11 mouse cellular contexts compared by ENCODE assay signal in genomic region chrX:93654218-93655002, GRCm38 (mm10). TPM values are rescaled to one million over a fixed set of nuclear protein-coding genes. Genes with fewer than 3 reads are reported as not detected.
A peak's percentile ranks its signal among the peaks of the same experiment; 100 is the strongest.
DNase-seq lines count a peak whose midpoint lies in the region; ATAC-seq and TF ChIP-seq lines count a peak whose summit lies in the region.
"Had no signal": no experiment of that assay in that cellular context is flagged by ENCODE, and none has a peak within 500 bp of the region (broad histone marks: within the 10 kb centered on the region; RNA-seq: fewer than 3 reads in every experiment).

TSS of gene Pcyt1b (plus strand) at chrX:93654863.

- no peak for TF ChIP-seq POLR2A in cortical plate, adult 2 months (IDR thresholded peaks at IDR 0.05; ENCODE audit: extremely low read depth, insufficient read depth, low read length)

- H3K4me1 ChIP-seq in embryonic facial prominence, embryonic 11.5 days (ENCODE audit: control insufficient read depth, insufficient read depth, low read length): no peaks in the 10 kb centered on the region
- H3K4me1 ChIP-seq in embryonic facial prominence, embryonic 10.5 days: no peaks in the 10 kb centered on the region
- H3K4me1 ChIP-seq in cortical plate, adult 2 months (ENCODE audit: control insufficient read depth, insufficient read depth, low read length): no peaks in the 10 kb centered on the region
- no peaks in the 10 kb centered on the region for H3K4me1 ChIP-seq in hindbrain, embryonic 15.5 days (replicated peaks)

- no peak for ATAC-seq in embryonic facial prominence, embryonic 11.5 days (replicated peaks; ENCODE audit: insufficient number of reproducible peaks, low FRiP score, low TSS enrichment, low read depth)
- ATAC-seq in hindbrain, embryonic 15.5 days (ENCODE audit: low FRiP score, low read depth): no peak

- H3K4me2 ChIP-seq in embryonic facial prominence, embryonic 11.5 days (ENCODE audit: low read depth, low read length): no peak within 1 kb of the TSS
- H3K4me2 ChIP-seq in hindbrain, embryonic 15.5 days: no peak within 1 kb of the TSS
- H3K4me2 ChIP-seq: lung, embryonic 14.5 days had no signal

- no peaks in the 10 kb centered on the region for H3K36me3 ChIP-seq in embryonic facial prominence, embryonic 11.5 days (replicated peaks; ENCODE audit: control insufficient read depth, insufficient read depth, low read depth, low read length)
- no peaks in the 10 kb centered on the region for H3K36me3 ChIP-seq in embryonic facial prominence, embryonic 10.5 days (replicated peaks)
- no peaks in the 10 kb centered on the region for H3K36me3 ChIP-seq in hindbrain, embryonic 15.5 days

- 35% methylated on average over 3 of the region's 3 CpGs for WGBS in embryonic facial prominence, embryonic 11.5 days
- WGBS in embryonic facial prominence, embryonic 10.5 days: 18% methylated on average over 3 of the region's 3 CpGs
- WGBS in hindbrain, embryonic 15.5 days: 25% methylated on average over 3 of the region's 3 CpGs

- peak; percentile 0 for DNase-seq in embryonic facial prominence, embryonic 11.5 days (ENCODE audit: low spot score)
- no peak for DNase-seq in embryonic facial prominence, embryonic 10.5 days (ENCODE audit: low spot score)
- peak; percentile 6 for DNase-seq in mesoderm, embryonic 11.5 days (ENCODE audit: low read depth, low spot score)
- DNase-seq in natural killer cell, adult 2 months (ENCODE audit: low spot score in 2 of 2): no peak
- no peak for DNase-seq in heart, postnatal 36 days
- DNase-seq in kidney, adult 9 months: no peak
- DNase-seq: cerebellum, adult 11 months; kidney, postnatal 25 days; lung, embryonic 14.5 days had no signal

- intact Hi-C loops in heart, postnatal 36 days (cut with DNase I): no loop called here

- no peaks in the 10 kb centered on the region for H3K27me3 ChIP-seq in embryonic facial prominence, embryonic 11.5 days (ENCODE audit: control insufficient read depth, insufficient read depth, low read length)
- H3K27me3 ChIP-seq in embryonic facial prominence, embryonic 10.5 days (replicated peaks; ENCODE audit: low read depth, poor library complexity, severe bottlenecking): 0 out of 2 replicates have a peak, but pooled peaks cover 5% of the 10 kb centered on the region
- no peaks in the 10 kb centered on the region for H3K27me3 ChIP-seq in hindbrain, embryonic 15.5 days

- no peak within 1 kb of the TSS for H3K4me3 ChIP-seq in embryonic facial prominence, embryonic 11.5 days (ENCODE audit: low read depth, low read length)
- H3K4me3 ChIP-seq in embryonic facial prominence, embryonic 10.5 days: no peak within 1 kb of the TSS
- no peak within 1 kb of the TSS for H3K4me3 ChIP-seq in cortical plate, adult 2 months (ENCODE audit: insufficient read depth, low read length)
- H3K4me3 ChIP-seq in hindbrain, embryonic 15.5 days: no peak within 1 kb of the TSS

- no peak for TF ChIP-seq CTCF in cortical plate, adult 2 months (IDR thresholded peaks at IDR 0.05; ENCODE audit: extremely low read depth, insufficient read depth, low read length)

- H3K27ac ChIP-seq in embryonic facial prominence, embryonic 11.5 days (replicated peaks; ENCODE audit: low read depth, low read length): no peak within 1 kb of the TSS
- no peak within 1 kb of the TSS for H3K27ac ChIP-seq in embryonic facial prominence, embryonic 10.5 days (replicated peaks)
- no peak within 1 kb of the TSS for H3K27ac ChIP-seq in cortical plate, adult 2 months (ENCODE audit: insufficient read depth, low read length)
- no peak within 1 kb of the TSS for H3K27ac ChIP-seq in hindbrain, embryonic 15.5 days (replicated peaks)

- H3K9me3 ChIP-seq in embryonic facial prominence, embryonic 11.5 days (replicated peaks; ENCODE audit: control insufficient read depth, low read length): no peaks in the 10 kb centered on the region
- H3K9me3 ChIP-seq in embryonic facial prominence, embryonic 10.5 days: no peaks in the 10 kb centered on the region
- H3K9me3 ChIP-seq in hindbrain, embryonic 15.5 days: no peaks in the 10 kb centered on the region

- no peak within 1 kb of the TSS for H3K9ac ChIP-seq in embryonic facial prominence, embryonic 11.5 days (replicated peaks; ENCODE audit: low read length)
- H3K9ac ChIP-seq in hindbrain, embryonic 15.5 days: no peak within 1 kb of the TSS
- H3K9ac ChIP-seq: lung, embryonic 14.5 days had no signal

RNA-seq across cellular contexts. Expression of gene Pcyt1b, which starts in this region (rescaled TPM):
- 6.1 and 7.0 TPM in 2 replicates for polyA plus RNA-seq in embryonic facial prominence, embryonic 11.5 days (2014; fragmentation: Nextera tagmentation; extraction: Ambion mirVana)
- 4.3 and 6.3 TPM in 2 replicates for polyA plus RNA-seq in embryonic facial prominence, embryonic 10.5 days (2016; fragmentation: Nextera tagmentation; extraction: Ambion mirVana)
- polyA plus RNA-seq in cortical plate, adult 2 months (2012; rRNA removed): 21.6 and 22.3 TPM in 2 replicates
- 23.1 and 23.9 TPM in 2 replicates for polyA plus RNA-seq in hindbrain, embryonic 15.5 days (2015; fragmentation: Nextera tagmentation; extraction: Ambion mirVana)
- total RNA-seq in heart, postnatal 36 days (2021): under 1 TPM; 0.16 to 0.33 TPM

Comparison
In these comparisons a context has a peak if more than half of its experiments do, and no peak if none do; other contexts are left out.
1. DNase-seq: peak in embryonic facial prominence, embryonic 11.5 days (single experiment) and mesoderm, embryonic 11.5 days (single experiment); none in embryonic facial prominence, embryonic 10.5 days (single experiment), natural killer cell, adult 2 months (0 of 2), heart, postnatal 36 days (0 of 2) and kidney, adult 9 months (single experiment).